Mouse (Mus musculus) intestine, embryonic 15.5 days (tissue): Measurements from ENCODE around the gene Vsig8. TPM values are rescaled to one million over a fixed set of nuclear protein-coding genes. Genes with fewer than 3 reads are reported as not detected.
A peak's percentile ranks its signal among the peaks of the same experiment; 100 is the strongest.

Experiments used
- ATAC-seq: fragments of 200-750 bp; cut with Nextera tagmentation; 2 replicates; pipeline ENCODE4 v1.8.0; 2017; ENCODE audit warnings: moderate TSS enrichment, moderate library complexity
- H3K27ac ChIP-seq: fragments of 300-500 bp; sonication (generic); 2 replicates; pipeline ENCODE4 v1.5.1; 2015; ENCODE audit warnings: mild to moderate bottlenecking, inconsistent platforms
- H3K27me3 ChIP-seq: fragments of 300-500 bp; sonication (generic); replicated peaks from 2 replicates; pipeline ENCODE4 v1.6.1; 2015; ENCODE audit warnings: inconsistent platforms
- H3K36me3 ChIP-seq: fragments of 300-500 bp; sonication (generic); 2 replicates; pipeline ENCODE4 v1.6.1; 2015; ENCODE audit warnings: inconsistent platforms
- H3K4me1 ChIP-seq: fragments of 300-500 bp; sonication (generic); replicated peaks from 2 replicates; pipeline ENCODE4 v1.6.1; 2015; ENCODE audit warnings: inconsistent platforms
- H3K4me2 ChIP-seq: fragments of 300-500 bp; sonication (generic); replicated peaks from 2 replicates; pipeline ENCODE4 v1.6.1; 2015; ENCODE audit warnings: mild to moderate bottlenecking, inconsistent platforms
- H3K4me3 ChIP-seq: fragments of 300-500 bp; sonication (generic); replicated peaks from 2 replicates; pipeline ENCODE4 v1.5.1; 2015; ENCODE audit warnings: inconsistent platforms
- H3K9ac ChIP-seq: fragments of 300-500 bp; sonication (generic); 2 replicates; pipeline ENCODE4 v1.6.1; 2015; ENCODE audit warnings: inconsistent platforms
- H3K9me3 ChIP-seq: fragments of 300-500 bp; sonication (generic); 2 replicates; pipeline ENCODE4 v1.6.1; 2016; ENCODE audit warnings: inconsistent platforms
- WGBS: fragments of 180-500 bp; shearing (Covaris S2); methylation state at CpG from one replicate; pipeline ENCODE4 v1.1.7; 2015; 5-methylcytosine and 5-hydroxymethylcytosine counted together
- polyA plus RNA-seq: library from polyadenylated mRNA; unstranded; fragments of >200 nt; fragmentation: Nextera tagmentation; extraction: Ambion mirVana; gene quantifications from 2 replicates; pipeline ENCODE4 v1.2.1, GENCODE M21; 2015

Gene Vsig8
- polyA plus RNA-seq, 1 experiment from 2014 or later = 0.28 TPM

GRCm38 (mm10) chr1:172518013-172518412 lies 37.7 kb upstream of the Vsig8 start:
- no peaks in the 10 kb centered on the region for H3K27me3 ChIP-seq

DNA sequence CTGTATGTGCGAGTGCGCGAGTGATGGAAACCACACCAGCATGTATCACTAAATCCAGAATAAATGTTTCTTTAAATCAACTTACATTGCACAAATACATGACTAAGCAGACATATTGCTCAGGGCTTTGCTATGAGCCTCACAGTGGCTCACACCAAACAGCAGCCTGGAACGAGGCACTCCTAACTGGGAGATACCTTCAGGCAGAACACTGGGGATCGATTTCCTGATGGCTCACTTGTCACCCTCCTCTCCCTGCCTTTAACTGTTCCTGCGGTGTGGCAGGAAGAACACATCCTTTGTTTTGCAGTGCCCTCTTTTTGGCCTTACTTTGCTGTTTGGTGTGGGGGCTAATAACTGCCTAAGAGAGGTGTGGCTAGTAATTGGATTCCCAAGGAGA lies 36.1 kb upstream of the Vsig8 start:
- no peak overlapping the region for H3K27ac ChIP-seq
- H3K4me2 ChIP-seq = no peak overlapping the region
- no peaks in the 10 kb centered on the region for H3K36me3 ChIP-seq
- no peak for ATAC-seq
- H3K9ac ChIP-seq = no peak overlapping the region
- 52% methylated on average over 6 of the region's 6 CpGs for WGBS
- no peaks in the 10 kb centered on the region for H3K9me3 ChIP-seq
- H3K4me1 ChIP-seq = peaks cover 22% of the 10 kb centered on the region
- H3K4me3 ChIP-seq = no peak overlapping the region
- H3K27me3 ChIP-seq = no peaks in the 10 kb centered on the region

More at GRCm38 (mm10) chr1:172518013-172518412, 37.7 kb upstream of the Vsig8 start:
- no peak overlapping the region for H3K9ac ChIP-seq
- WGBS = 78% methylated on average over 4 of the region's 4 CpGs
- no peak overlapping the region for H3K27ac ChIP-seq
- no peak overlapping the region for H3K4me3 ChIP-seq
- peaks cover 34% of the 10 kb centered on the region for H3K4me1 ChIP-seq
- no peak for ATAC-seq
- H3K4me2 ChIP-seq = no peak overlapping the region
- H3K36me3 ChIP-seq = no peaks in the 10 kb centered on the region
- H3K9me3 ChIP-seq = no peaks in the 10 kb centered on the region

- no peaks in the 10 kb centered on the region for H3K9me3 ChIP-seq
- peak within 1 kb of the TSS; percentile 38 for H3K4me3 ChIP-seq
- peaks cover 23% of the 10 kb centered on the region; the same call in 1 of the 2 replicates for H3K4me1 ChIP-seq
- H3K9ac ChIP-seq = no peak within 1 kb of the TSS
- H3K27ac ChIP-seq = no peak within 1 kb of the TSS
- H3K36me3 ChIP-seq = no peaks in the 10 kb centered on the region
- ATAC-seq = peak; percentile 91
- H3K27me3 ChIP-seq = no peaks in the 10 kb centered on the region
- 4% methylated on average over 28 of the region's 28 CpGs for WGBS
- peak within 1 kb of the TSS; percentile 71 for H3K4me2 ChIP-seq
Measured at GRCm38 (mm10) chr1:172520576-172521440, 34.9 kb upstream of the Vsig8 start, which contains the start of gene Cfap45. Gene Cfap45, plus strand, starts transcription at chr1:172520801.

GRCm38 (mm10) chr1:172522524-172522923 lies 33.2 kb upstream of the Vsig8 start:
- no peak overlapping the region for H3K27ac ChIP-seq
- ATAC-seq = no peak
- H3K36me3 ChIP-seq = no peaks in the 10 kb centered on the region
- no peak overlapping the region for H3K9ac ChIP-seq
- no peak overlapping the region for H3K4me3 ChIP-seq
- H3K4me2 ChIP-seq = no peak overlapping the region
- peaks cover 23% of the 10 kb centered on the region; the same call in 1 of the 2 replicates for H3K4me1 ChIP-seq
- no peaks in the 10 kb centered on the region for H3K9me3 ChIP-seq
- no peaks in the 10 kb centered on the region for H3K27me3 ChIP-seq
- WGBS = 66% methylated on average over 7 of the region's 7 CpGs

GRCm38 (mm10) chr1:172523699-172524101 lies 32.0 kb upstream of the Vsig8 start:
- no peak for ATAC-seq

GRCm38 (mm10) chr1:172525027-172525764 lies 30.5 kb upstream of the Vsig8 start:
- no peaks in the 10 kb centered on the region for H3K9me3 ChIP-seq
- ATAC-seq = no peak; the same call in 1 of the 2 replicates
- no peaks in the 10 kb centered on the region for H3K36me3 ChIP-seq
- no peak overlapping the region for H3K4me3 ChIP-seq
- WGBS = 39% methylated on average over 15 of the region's 15 CpGs
- H3K4me1 ChIP-seq = peaks cover 18% of the 10 kb centered on the region; the same call in 1 of the 2 replicates
- H3K4me2 ChIP-seq = peak overlapping the region; percentile 38; the same call in 1 of the 2 replicates
- H3K9ac ChIP-seq = no peak overlapping the region
- H3K27me3 ChIP-seq = no peaks in the 10 kb centered on the region
- H3K27ac ChIP-seq = peak overlapping the region; percentile 6; the same call in 1 of the 2 replicates

More at GRCm38 (mm10) chr1:172523699-172524101, 32.0 kb upstream of the Vsig8 start:
- 54% methylated on average over 12 of the region's 12 CpGs for WGBS
- Histone ChIP-seq H3K27ac (no peak overlapping the region), H3K4me2 (no peak overlapping the region), H3K9me3 (no peaks in the 10 kb centered on the region), H3K36me3 (no peaks in the 10 kb centered on the region), H3K9ac (no peak overlapping the region), H3K4me1 (peaks cover 23% of the 10 kb centered on the region; the same call in 1 of the 2 replicates), H3K4me3 (no peak overlapping the region), H3K27me3 (no peaks in the 10 kb centered on the region)

GRCm38 (mm10) chr1:172525971-172526370 lies 29.8 kb upstream of the Vsig8 start:
- Histone ChIP-seq H3K27ac (no peak overlapping the region), H3K9me3 (no peaks in the 10 kb centered on the region), H3K4me3 (no peak overlapping the region), H3K9ac (no peak overlapping the region), H3K4me1 (peaks cover 19% of the 10 kb centered on the region; the same call in 1 of the 2 replicates), H3K27me3 (no peaks in the 10 kb centered on the region), H3K4me2 (0 out of 2 replicates have a peak overlapping the region, but pooled peaks have one; percentile 38), H3K36me3 (no peaks in the 10 kb centered on the region)
- 67% methylated on average over 7 of the region's 7 CpGs for WGBS
- ATAC-seq = no peak

- ATAC-seq = no peak
Measured at GRCm38 (mm10) chr1:172526380-172527081, 29.2 kb upstream of the Vsig8 start.

GRCm38 (mm10) chr1:172527431-172527830 lies 28.3 kb upstream of the Vsig8 start:
- Histone ChIP-seq H3K27me3 (no peaks in the 10 kb centered on the region), H3K4me3 (no peak overlapping the region), H3K27ac (no peak overlapping the region), H3K9me3 (no peaks in the 10 kb centered on the region), H3K4me2 (no peak overlapping the region), H3K4me1 (peaks cover 23% of the 10 kb centered on the region), H3K9ac (no peak overlapping the region), H3K36me3 (no peaks in the 10 kb centered on the region)
- ATAC-seq = no peak
- WGBS = 93% methylated on average over 10 of the region's 10 CpGs

More at GRCm38 (mm10) chr1:172526380-172527081, 29.2 kb upstream of the Vsig8 start:
- H3K27me3 ChIP-seq = no peaks in the 10 kb centered on the region
- peaks cover 17% of the 10 kb centered on the region; the same call in 1 of the 2 replicates for H3K4me1 ChIP-seq
- H3K9me3 ChIP-seq = no peaks in the 10 kb centered on the region
- no peak overlapping the region for H3K4me3 ChIP-seq
- no peaks in the 10 kb centered on the region for H3K36me3 ChIP-seq
- 67% methylated on average over 23 of the region's 23 CpGs for WGBS
- no peak overlapping the region for H3K9ac ChIP-seq
- H3K27ac ChIP-seq = no peak overlapping the region
- H3K4me2 ChIP-seq = no peak overlapping the region

GRCm38 (mm10) chr1:172528701-172529100 lies 27.0 kb upstream of the Vsig8 start:
- no peak overlapping the region for H3K4me3 ChIP-seq
- peak; percentile 72 for ATAC-seq
- 8% methylated on average over 7 of the region's 7 CpGs for WGBS

DNA sequence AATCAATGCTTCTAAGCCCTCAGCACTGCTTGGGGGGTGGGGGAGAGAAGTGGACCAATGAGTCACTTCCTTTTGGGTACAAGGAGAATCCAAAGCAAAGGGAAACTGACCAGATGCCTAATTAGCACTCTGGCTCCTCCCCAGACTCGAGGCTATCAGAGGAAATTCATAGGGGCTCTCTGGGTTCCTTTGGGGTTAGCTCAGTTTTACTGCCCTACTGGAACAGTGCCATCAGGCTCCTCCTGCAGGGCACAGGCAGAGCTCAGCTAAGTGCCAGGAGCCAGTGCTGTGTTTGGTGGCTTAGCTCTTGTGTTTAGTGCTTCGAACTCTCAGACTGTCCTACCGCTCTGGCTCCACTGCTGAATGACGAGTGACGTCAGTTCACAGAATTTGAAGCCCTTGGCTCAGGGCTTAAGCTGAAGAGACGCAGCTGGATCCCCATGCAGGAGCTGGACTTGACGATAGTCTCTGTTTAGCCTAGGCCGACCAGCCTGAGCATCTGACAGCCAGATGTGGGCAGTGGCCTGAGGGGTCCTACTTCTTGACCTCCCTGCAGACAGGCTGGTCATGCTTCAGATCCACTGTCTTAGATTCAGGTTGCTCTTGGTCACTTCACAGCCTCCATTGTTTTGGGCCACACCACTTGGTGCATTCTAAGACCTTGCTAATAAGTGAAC lies 25.1 kb upstream of the Vsig8 start:
- 0 out of 2 replicates have a peak, but pooled peaks have one; percentile 28 for ATAC-seq
- H3K27ac ChIP-seq = no peak overlapping the region

More at GRCm38 (mm10) chr1:172528701-172529100, 27.0 kb upstream of the Vsig8 start:
- Histone ChIP-seq H3K4me2 (no peak overlapping the region), H3K36me3 (no peaks in the 10 kb centered on the region), H3K4me1 (peaks cover 27% of the 10 kb centered on the region), H3K27ac (no peak overlapping the region), H3K9ac (no peak overlapping the region), H3K9me3 (no peaks in the 10 kb centered on the region), H3K27me3 (no peaks in the 10 kb centered on the region)

More for the DNA sequence above, 25.1 kb upstream of the Vsig8 start:
- Histone ChIP-seq H3K27me3 (no peaks in the 10 kb centered on the region), H3K36me3 (no peaks in the 10 kb centered on the region), H3K9me3 (no peaks in the 10 kb centered on the region), H3K9ac (no peak overlapping the region), H3K4me1 (peaks cover 20% of the 10 kb centered on the region), H3K4me2 (no peak overlapping the region), H3K4me3 (no peak overlapping the region)
- 39% methylated on average over 8 of the region's 8 CpGs for WGBS
